Mouse (Mus musculus): ENCODE measurements around the gene Sema5b. TPM values are rescaled to one million over a fixed set of nuclear protein-coding genes. Genes with fewer than 3 reads are reported as not detected.

The Sema5b gene
- total RNA-seq, 2 experiments from 2014 or later = 1.3 to 1.5 TPM

DNA sequence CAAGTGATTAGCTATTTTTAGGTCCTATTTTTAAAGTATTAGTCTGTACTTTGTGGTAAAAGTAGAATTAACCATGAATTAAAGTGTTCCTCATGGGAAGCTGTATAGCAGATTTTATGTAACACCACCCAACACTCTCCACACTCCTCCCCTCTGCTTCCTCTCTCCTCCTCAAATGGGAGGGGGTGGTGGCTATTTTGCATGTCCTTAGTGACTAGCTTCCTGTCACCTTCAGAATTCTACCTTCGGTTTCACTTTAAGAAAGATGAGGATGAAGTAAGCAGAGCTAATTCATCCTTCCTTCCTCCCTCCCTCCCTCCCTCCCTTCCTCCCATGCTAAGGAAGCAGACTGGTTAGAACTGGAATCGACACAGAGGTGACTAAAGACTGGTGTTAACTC lies 155.2 kb downstream of the Sema5b start:
- no peak for DNase-seq
- intact Hi-C loops (cut with DNase I) = no loop called here

DNA sequence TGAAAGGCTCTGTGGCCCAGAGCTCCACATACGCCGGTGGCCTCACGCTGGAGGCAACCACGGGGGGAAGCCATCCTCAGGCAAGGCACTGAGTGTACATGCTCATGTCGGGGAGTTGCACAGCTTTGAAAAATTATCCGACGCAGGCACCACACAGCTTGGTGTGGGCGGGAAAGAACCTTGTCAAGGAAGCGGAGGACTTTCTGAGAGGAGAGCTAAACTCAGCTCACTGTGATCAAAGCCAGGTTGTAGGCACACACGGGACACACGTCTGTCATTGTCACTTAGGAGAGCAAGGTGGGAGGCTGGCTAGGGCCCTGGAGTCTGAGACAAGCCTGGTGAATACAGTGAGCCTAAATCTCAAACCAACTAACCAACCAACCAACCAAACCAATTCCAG lies 160.9 kb downstream of the Sema5b start:
- no peak for DNase-seq
- intact Hi-C loops (cut with DNase I) = no loop called here

DNA sequence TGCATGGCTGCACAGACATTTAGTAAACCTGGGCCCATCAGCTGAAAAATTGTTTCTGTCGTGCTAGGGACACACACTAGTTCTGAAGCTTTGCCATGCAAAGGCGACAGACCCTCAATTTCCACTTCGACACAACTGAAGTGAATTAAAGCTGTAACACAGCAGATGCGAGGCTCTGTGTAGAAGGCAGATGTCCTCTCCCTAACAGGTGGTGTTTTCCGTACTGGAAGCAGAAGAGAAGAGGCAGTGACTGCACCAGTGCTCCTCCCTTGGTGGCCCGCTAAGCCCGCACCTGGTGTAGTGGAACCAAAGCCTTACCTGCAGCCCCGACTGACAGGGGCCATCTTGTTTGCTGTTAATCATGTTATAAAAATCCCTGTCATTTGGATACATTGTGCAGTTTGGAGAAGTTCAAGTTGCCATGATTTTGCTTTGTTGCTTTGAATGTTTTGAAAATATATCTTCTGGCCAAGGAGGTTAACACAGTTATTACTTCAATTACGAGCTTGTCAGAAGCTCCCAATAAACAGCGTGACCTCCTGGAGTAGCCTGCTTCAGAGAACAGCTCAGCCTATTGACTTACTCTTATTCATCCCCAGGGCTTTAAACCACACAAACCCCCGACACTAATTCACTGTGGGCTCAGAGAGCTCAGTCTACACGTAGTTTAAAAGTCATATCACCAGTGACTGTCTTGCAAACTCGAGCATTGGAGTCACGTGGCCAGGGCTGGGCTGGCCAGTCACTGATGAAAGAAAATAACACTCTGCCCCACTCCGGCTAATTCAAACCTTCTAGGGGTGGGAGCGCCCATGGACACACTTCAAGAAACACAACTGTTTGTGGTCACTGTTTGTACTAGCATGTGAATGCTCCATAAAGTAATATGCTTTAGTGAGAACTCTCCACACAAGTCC lies 163.1 kb downstream of the Sema5b start:
- intact Hi-C loops (cut with DNase I) = no loop called here

DNA sequence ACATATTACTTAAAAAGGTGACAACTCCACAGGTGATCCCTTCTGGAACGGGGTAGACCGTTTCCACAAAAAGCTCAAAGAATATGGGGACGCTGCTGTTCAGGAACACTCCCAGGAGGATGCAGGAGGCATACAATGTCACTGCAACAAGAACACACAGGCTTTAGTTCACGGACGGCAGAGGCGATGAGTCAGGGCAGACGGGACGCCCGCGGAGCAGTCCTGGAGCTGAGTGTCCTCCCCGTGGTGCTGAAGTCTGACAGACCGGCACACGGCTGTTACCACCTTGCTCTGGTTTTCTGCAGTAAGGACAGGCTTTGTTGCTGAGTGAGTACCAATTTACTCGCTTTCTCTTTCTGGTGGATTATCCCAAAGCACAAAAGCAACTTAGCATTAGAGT lies 163.9 kb downstream of the Sema5b start:
- DNase-seq = no peak
- intact Hi-C loops (cut with DNase I) = no loop called here

More for the DNA sequence above, 163.1 kb downstream of the Sema5b start:
- DNase-seq = no peak

DNA sequence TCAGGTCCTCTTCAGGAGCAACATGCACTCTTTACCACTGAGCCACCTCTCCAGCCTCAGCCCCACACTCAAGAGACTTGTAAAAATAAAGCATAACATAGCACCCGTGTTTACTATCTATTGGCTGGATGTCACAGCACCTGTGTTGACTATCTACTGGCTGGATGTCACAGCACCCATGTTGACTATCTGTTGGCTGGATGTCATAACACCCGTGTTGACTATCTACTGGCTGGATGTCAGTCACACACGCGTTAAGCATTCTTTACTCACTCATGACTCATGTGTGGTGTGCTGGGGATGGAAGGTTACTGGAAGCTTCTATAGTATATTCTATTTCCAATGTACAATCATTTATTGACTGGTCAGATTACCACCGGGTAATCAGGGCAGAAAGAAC lies 166.1 kb downstream of the Sema5b start:
- no peak for DNase-seq
- intact Hi-C loops (cut with DNase I) = no loop called here

DNA sequence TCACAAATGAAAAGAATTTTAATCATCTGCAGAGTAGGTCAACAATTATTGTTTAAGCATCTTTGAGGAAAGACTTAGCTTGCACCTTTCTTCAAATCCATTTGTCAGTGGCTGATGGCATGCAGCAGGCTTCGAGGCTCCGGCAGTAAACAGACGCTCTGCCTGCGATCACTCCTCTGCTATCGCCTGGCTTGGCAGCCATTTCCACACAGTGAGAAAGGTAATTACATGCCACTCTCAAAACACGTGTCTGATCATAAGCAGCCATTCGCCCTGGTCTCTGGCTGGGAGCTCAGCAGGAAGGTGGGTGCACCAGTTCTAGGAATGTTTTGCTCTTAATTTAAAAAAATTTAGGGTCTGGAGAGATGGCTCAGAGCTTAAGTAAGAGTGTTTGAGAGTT lies 170.1 kb downstream of the Sema5b start:
- intact Hi-C loops (cut with DNase I) = no loop called here
- DNase-seq = peak; percentile 26 to 31

DNA sequence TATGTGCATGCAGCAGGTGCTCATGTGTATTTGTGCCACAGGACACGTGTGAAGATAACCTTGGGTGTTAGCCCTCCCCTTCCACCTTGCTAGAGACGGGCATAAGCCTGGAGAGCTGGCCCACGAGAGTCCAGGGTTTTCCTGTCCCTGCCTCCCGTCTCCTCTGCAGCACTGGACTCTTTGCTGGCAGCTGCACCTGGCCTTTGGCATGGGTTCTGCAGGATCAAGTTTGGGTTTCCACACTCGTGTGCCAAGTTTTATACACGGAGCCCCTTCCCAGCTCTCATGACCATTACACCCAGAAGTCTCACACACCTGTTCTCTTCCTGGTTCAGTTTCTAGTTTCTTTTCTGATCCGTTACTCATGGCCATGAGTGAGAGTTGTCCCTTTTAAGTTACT lies 172.7 kb downstream of the Sema5b start:
- intact Hi-C loops (cut with DNase I) = no loop called here
- DNase-seq = peak in 1 of 2 experiments; percentile 11

Other genes starting within 250 kb of the Sema5b start
- gene Sec22a, start 177.2 kb upstream of the Sema5b start, total RNA-seq (2021) = 10 to 100 TPM; 12.6 to 12.8 TPM
- 10 to 100 TPM in 1 of 2 experiments, 1 to 10 TPM in 1; 8.6 to 11.5 TPM for gene Pdia5, start 50.3 kb upstream of the Sema5b start, total RNA-seq (2021)
- 10 to 100 TPM; 47.1 to 50.2 TPM for gene Dirc2, start 228.2 kb downstream of the Sema5b start, total RNA-seq (2021)
- 1 to 10 TPM; 2.8 to 3.8 TPM for gene Hspbap1, start 229.2 kb downstream of the Sema5b start, total RNA-seq (2021)